Mouse (Mus musculus) embryo, embryonic 9.5 days (tissue): ENCODE data around the gene Cklf.
"Not testable (repeated sequence)": the region's sequence is repeated elsewhere in the genome, so short reads cannot be mapped to it uniquely, and the experiment has no call there.

Experiments
- DNase-seq: peaks from one replicate; pipeline ENCODE4 v3.0.0-alpha.2; 2017; ENCODE audit errors: extremely low spot score

Cklf gene

DNA sequence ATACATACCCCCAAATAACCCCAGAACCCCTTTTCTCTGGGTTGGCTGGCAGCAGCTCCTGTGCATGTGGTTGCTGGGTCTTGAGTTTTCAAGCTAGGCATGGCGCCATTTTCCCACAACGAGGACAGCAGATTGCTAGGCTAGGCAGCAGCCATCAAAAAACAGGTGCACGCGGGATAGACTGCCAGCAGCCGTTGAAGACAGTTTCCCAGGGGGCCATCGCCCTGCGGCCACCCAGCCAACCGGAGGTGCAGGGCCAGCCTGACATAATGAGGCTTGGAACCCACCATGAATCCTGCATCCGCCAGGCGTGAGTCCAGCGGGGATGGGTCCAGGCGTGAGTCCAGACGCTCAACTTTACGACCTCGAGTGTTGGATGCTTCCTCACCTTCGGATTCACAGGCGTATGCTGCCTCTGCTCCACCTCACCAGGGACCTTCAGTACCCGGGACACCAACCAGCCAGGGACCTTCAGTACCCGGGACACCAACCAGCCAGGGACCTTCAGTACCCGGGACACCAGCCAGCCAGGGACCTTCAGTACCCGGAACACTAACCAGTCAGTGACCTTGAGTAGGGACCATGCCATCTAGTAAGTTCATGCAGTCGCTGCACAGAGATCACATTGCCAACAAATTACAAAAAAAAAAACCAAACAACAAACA is 13.7 kb downstream of the Cklf start:
- DNase-seq: not testable (repeated sequence)

DNA sequence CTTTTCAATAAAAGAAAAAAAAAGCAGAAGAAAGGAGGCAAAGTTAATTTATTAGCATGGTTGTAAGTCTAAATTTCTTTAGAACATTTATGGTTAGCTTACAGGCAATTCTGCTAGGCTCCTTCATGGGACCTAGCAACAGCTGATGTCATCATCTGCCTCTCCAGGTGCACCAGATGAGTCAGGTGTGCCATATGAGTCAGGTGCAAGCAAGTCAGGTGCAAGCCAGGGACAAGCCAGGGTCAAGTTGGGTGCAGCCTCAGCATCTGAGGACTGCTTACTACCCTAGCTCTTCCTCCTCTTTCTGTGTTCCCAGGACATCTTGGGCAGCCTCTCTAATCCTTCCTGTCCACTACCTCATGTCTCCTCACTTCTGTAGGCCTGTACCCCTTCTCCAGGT is 17.7 kb downstream of the Cklf start:
- no peak for DNase-seq

DNA sequence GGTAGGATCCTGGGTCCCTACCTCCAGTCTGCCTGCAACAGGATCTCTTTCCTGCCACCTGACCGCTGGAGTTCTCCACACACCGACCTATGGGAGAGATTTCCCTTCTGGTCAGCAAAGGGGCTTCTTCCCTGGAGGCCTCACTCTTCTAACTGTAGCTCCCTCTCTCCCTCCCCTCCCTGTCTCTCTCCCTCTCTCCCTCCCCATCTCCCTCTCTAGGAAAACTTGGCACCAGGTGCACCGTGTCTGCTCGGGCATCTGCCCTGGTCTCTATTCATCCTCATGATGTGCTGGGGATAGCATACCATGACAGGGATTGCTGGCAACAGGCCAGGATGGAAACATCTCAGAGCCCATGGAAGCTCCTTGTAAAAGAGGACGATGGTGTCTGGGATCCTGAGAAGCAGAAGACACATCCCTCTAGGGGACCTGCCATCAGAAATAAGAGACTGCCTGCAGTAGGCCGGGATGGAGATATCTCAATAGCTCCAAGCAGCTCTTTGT is 18.3 kb downstream of the Cklf start:
- DNase-seq: no peak

DNA sequence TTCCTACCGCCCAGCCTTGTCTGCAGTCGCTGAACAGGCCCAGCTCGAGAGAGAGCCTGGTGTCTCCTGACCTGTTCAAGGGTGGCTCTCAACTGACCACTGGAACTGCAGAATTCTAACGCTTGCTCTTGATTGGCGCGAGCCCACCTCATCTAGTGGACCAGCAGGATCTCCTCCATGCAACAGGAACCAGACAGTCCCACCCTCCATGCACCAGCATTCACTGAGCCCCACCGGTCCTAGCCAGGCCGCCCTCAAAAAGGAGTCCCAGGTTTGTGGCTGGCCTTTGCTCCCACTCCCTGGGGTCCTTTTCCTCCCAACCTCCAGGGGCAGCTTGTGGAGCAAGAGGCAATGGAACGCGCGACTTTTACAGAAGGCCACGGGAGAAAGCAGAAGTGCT is 42.4 kb downstream of the Cklf start, which contains the start of gene Cmtm2a:
Gene Cmtm2a (minus strand): TSS at position 101 of the 400 bp plus-strand sequence.
- DNase-seq: not testable (repeated sequence)

DNA sequence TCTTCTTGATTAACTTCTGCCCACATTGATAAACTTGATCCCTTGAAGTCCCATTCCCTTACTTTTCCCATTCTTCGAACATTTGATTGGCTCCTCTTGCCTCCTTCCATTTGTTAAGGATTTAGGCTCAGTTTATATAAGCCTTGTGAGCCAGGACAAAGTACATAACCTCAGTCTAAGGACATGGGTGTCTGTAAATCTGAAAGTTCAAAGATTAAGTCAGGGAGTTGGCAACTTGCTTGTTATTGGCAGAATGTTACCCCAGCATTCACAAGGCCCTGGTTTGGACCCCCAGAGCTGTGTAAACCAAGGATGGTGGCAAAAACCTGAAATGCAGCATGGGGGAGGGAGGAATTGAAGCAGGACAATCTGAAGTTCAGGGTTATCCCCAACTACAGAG is 43.7 kb downstream of the Cklf start:
- DNase-seq: no peak

DNA sequence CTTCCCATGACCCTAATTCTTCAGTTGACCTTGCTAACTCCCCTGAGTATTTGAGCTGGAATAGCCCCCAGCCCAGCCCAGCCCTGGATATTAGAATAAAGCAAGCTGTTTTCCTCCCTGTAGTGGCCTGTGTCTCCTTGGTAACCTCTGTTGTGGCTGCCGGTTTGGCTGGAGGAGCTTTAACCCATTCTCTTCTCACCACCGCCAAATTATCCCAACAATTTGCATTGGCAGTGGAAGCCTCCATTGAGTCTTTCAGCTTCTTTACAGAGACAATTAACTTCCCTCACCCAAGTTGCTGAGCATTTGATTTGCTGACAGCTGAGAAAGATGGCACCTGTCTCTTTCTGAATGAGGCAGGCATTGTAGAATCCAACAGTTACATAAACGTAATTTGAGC is 50.9 kb downstream of the Cklf start:
- DNase-seq: peak; percentile 35

DNA sequence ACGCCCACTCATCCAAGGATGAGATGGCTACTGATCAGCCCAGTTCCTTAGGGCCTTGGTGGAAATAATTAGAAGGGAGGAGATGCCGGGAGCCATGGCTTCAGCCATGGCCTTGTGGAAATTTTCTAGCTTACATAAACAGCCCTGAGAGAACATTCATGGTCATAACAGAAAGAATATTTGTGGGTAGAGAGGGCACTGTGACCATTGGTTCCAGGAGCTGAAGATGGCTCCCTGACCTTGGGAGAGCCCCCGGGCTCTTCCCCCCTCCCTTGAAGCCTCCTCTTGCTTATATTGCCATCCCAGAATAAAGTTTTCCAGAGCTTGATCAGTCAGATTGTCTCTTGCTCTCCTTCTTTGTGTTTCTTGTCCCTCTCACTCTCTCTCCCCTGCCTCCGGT is 51.9 kb downstream of the Cklf start:
- not testable (repeated sequence) for DNase-seq

DNA sequence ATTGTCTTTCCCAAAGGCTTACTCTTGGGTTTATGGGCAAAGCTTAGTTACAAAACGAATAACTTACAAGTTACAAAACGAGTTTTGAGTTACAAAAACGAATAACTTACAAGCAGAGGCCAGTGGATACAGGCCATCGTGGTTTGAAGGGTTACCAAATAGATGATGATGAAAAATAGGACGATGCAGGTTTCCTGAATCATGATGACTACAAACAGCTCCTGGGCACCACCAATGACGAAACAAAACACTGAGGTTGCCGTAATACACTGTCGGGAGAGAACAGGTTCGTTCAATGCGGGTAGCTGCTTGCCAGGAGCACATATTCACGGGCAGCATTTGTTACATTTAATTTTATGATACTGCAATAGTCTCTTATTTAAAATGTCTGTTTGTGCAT is 54.3 kb downstream of the Cklf start:
- no peak for DNase-seq

DNA sequence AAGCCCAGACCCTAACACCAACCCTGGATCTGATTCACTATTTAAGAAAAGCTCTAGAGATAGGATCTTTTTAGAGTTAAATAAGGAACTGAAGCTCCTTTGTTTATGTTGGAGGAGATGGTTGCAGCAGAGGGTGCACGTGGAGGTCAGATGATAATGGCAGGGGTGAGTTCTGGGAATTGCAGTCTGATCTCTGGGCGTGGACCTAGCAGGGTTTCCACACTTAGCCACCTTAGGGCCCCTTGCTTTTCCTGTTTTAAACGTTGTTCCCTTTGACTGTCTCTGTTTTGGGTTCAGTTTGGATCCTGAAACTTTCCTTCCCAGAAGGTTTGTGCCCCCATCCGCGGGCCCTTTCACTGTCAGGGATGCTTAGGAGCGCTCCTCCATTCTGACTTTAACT is 57.7 kb downstream of the Cklf start:
- not testable (repeated sequence) for DNase-seq

DNA sequence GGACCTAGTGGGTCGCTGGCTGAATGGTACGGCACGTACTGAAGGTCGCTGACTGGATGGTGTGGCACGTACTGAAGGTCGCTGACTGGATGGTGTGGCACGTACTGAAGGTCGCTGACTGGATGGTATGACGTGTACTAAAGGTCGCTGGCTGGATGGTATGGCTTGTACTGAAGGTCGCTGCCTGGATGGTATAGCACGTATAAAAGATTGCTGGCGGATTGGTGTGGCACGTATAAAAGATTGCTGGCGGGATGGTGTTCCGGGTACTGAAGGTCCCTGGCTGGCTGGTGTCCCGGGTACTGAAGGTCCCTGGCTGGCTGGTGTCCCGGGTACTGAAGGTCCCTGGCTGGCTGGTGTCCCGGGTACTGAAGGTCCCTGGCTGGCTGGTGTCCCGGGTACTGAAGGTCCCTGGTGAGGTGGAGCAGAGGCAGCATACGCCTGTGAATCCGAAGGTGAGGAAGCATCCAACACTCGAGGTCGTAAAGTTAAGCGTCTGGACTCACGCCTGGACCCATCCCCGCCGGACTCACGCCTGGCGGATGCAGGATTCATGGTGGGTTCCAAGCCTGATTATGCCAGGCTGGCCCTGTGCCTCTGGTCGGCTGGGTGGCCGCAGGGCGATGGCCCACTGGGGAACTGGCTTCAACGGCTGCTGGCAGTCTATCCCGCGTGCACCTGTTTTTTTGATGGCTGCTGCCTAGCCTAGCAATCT is 58.9 kb downstream of the Cklf start, which contains the start of the genes Gm45711 and Cmtm1:
Gene Gm45711 (minus strand): TSS at position 641 of the 715 bp plus-strand sequence.
Gene Cmtm1 (minus strand): TSS at position 705 of the 715 bp plus-strand sequence.
- DNase-seq: not testable (repeated sequence)

DNA sequence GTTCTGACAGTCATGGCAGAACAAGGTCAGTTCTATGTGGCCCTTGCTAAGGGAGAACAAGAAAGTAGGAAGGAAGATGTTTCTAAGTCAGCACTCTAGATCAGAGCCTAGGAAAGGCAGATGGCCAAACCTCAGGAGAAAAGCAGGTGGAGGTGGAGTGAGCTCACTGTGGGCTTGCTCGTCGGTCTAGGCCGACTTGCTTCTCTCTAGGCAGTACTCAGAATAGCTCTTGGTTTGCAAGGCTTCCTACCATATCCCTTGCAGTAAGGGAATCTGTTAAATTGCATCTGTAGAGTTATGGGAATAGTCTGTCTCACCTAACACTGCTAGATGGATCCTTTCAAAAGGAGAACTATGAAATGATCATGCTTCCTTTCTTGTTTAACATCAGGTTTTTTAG is 61.4 kb downstream of the Cklf start:
- not testable (repeated sequence) for DNase-seq

DNA sequence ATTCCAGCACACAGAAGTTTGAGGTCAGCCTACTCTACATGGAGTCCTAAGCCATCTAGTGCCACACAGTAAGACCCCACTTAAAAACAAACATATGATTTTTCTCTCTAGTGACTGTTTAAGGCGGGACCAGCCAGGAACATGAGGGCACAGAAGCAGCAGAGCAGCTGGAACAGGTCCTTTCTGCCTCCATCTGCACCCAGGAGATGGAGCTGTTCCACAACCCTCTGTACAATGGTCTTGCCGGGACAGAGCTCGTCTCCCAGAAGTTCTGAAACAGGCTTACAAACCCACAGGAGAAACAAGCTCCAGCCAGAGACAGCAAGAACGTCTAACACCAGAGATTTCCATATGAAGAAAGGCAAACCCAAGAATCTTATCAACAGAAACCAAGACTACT is 62.6 kb downstream of the Cklf start:
- DNase-seq: no peak
